Mouse (Mus musculus) kidney, adult 2 months (tissue): ENCODE measurements at regions not wholly inside any gene's neighbourhood (a gene's known extent, or its start where the extent isn't known, plus 50 kb on each side); places are given as distances from the start of the nearest gene placed in this dataset.

Experiments
- CTCF ChIP-seq: fragments of 200-500 bp; conservative IDR thresholded peaks from 2 replicates; pipeline ENCODE4 v1.5.1; 2011; ENCODE audit warnings: low read depth, mild to moderate bottlenecking, control low read depth, low read length, moderate library complexity, mixed read lengths; ENCODE audit not compliant: insufficient read depth, insufficient read length
- POLR2A ChIP-seq: fragments of 200-500 bp; IDR thresholded peaks from one replicate; pipeline ENCODE4 v1.6.1; 2011; ENCODE audit warnings: low read depth, low read length, control low read depth

DNA sequence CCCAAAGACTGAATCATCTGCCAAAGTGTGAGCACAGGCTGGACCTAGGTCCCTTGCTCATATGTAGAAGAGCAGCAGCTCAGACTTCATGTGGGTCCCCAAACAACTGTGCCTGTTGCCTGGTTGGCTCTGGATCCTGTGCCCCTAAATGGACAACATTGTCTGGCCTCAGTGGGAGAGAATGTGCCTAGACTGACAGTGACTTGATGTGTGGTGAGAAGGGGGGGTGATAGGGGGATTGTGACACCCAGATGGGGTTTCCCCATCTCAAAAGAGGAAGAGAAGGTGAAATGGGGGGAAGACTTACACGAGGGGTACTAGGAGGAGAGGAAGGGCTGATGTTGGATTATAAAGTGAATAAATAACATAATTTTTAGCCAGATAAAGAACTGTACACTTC lies 640.2 kb upstream of the B3galt2 start:
- TF ChIP-seq CTCF (no peak), POLR2A (no peak)
